Mouse (Mus musculus) hindbrain, postnatal 0 days (tissue): ENCODE measurements at regions not wholly inside any gene's neighbourhood (a gene's known extent, or its start where the extent isn't known, plus 50 kb on each side); places are given as distances from the start of the nearest gene placed in this dataset.

Experiments used
- ATAC-seq: fragments of 200-750 bp; cut with Nextera tagmentation; 2 replicates; pipeline ENCODE4 v1.8.0; 2017; ENCODE audit warnings: mild to moderate bottlenecking, moderate TSS enrichment, moderate library complexity
- DNase-seq: peaks from one replicate; pipeline ENCODE4 v3.0.0-alpha.2; 2015; ENCODE audit warnings: low spot score
- H3K27ac ChIP-seq: fragments of 300-500 bp; sonication (generic); 2 replicates; pipeline ENCODE4 v1.5.1; 2014; ENCODE audit warnings: mild to moderate bottlenecking
- H3K27me3 ChIP-seq: fragments of 300-500 bp; sonication (generic); 2 replicates; pipeline ENCODE4 v1.6.1; 2014; ENCODE audit warnings: low read length, mixed read lengths; ENCODE audit not compliant: insufficient read depth
- H3K36me3 ChIP-seq: fragments of 300-500 bp; sonication (generic); 2 replicates; pipeline ENCODE4 v1.6.1; 2014; ENCODE audit warnings: low read length, mixed read lengths; ENCODE audit not compliant: insufficient read depth
- H3K4me1 ChIP-seq: fragments of 300-500 bp; sonication (generic); 2 replicates; pipeline ENCODE4 v1.6.1; 2014; ENCODE audit warnings: antibody characterized with exemption, low read length, mixed read lengths; ENCODE audit not compliant: insufficient read depth
- H3K4me2 ChIP-seq: fragments of 300-500 bp; sonication (generic); 2 replicates; pipeline ENCODE4 v1.6.1; 2014; ENCODE audit warnings: low read depth, mild to moderate bottlenecking, low read length, moderate library complexity, mixed read lengths
- H3K4me3 ChIP-seq: fragments of 300-500 bp; sonication (generic); 2 replicates; pipeline ENCODE4 v1.5.1; 2014; ENCODE audit warnings: low read length
- H3K9ac ChIP-seq: fragments of 300-500 bp; sonication (generic); replicated peaks from 2 replicates; pipeline ENCODE4 v1.6.1; 2014; ENCODE audit warnings: mild to moderate bottlenecking, low read length, moderate library complexity, mixed read lengths
- H3K9me3 ChIP-seq: fragments of 300-500 bp; sonication (generic); 2 replicates; pipeline ENCODE4 v1.6.1; 2016; ENCODE audit warnings: low read length, mixed read lengths
- CTCF ChIP-seq: IDR thresholded peaks from 2 replicates; pipeline ENCODE4 v1.5.1; 2016; ENCODE audit warnings: antibody characterized with exemption, control low read depth, low read depth
- WGBS: fragments of 180-500 bp; shearing (Covaris S2); extraction: QIAGEN DNeasy Blood & Tissue Kit; methylation state at CpG from one replicate; pipeline ENCODE4 v1.1.7; 2014; 5-methylcytosine and 5-hydroxymethylcytosine counted together

DNA sequence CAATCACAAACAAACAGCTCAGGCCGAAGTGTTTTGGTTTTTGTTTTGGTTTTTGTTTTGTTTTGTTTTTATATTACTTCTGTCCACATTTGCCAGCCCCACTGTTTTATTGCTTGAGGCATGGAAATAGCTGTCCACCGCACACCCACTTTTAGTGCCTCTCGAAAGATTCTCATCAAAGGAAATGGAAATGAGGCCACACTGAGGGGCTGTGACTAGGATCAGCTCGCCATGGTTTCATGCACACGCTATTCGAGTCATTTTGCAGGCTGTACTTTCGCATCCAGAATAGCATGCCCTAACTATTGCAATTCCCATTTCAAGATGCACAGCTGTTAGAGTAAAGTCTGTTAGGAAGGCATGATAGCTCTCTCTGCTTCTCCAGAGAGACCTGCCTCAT is 1543.4 kb upstream of the Tenm3 start:
- no peak overlapping the region for H3K27ac ChIP-seq
- ATAC-seq: no peak
- DNase-seq: peak; percentile 4
- H3K9me3 ChIP-seq: no peaks in the 10 kb centered on the region
- TF ChIP-seq CTCF: no peak
- no peaks in the 10 kb centered on the region for H3K27me3 ChIP-seq
- H3K9ac ChIP-seq: no peak overlapping the region
- no peak overlapping the region for H3K4me3 ChIP-seq
- WGBS: 39% methylated on average over 7 of the region's 7 CpGs
- no peaks in the 10 kb centered on the region for H3K4me1 ChIP-seq
- no peak overlapping the region for H3K4me2 ChIP-seq
- H3K36me3 ChIP-seq: no peaks in the 10 kb centered on the region

DNA sequence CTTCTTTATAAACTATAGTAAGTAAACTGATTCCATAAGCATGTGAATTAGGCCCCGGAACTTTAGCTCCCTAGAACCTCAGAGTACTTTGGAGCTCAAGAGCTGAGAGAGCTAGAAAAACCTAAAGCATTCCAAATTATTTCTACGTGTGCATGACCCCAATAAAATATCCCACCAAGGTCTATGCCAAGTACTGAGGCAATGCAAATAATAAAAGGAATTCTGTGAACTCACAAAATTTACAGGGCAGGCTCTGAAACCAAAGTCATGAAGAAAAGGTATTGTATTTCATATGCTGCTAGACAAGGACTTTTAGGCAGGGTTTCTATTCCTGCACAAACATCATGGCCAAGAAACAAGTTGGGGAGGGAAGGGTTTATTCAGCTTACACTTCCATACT is 1539.9 kb upstream of the Tenm3 start:
- Histone ChIP-seq H3K4me1 (no peaks in the 10 kb centered on the region), H3K4me3 (no peak overlapping the region), H3K36me3 (no peaks in the 10 kb centered on the region), H3K27ac (no peak overlapping the region), H3K4me2 (no peak overlapping the region), H3K27me3 (no peaks in the 10 kb centered on the region), H3K9ac (no peak overlapping the region), H3K9me3 (no peaks in the 10 kb centered on the region)
- TF ChIP-seq CTCF: no peak
- WGBS: 93% methylated on average over 2 of the region's 2 CpGs
- DNase-seq (no peak), ATAC-seq (no peak)

DNA sequence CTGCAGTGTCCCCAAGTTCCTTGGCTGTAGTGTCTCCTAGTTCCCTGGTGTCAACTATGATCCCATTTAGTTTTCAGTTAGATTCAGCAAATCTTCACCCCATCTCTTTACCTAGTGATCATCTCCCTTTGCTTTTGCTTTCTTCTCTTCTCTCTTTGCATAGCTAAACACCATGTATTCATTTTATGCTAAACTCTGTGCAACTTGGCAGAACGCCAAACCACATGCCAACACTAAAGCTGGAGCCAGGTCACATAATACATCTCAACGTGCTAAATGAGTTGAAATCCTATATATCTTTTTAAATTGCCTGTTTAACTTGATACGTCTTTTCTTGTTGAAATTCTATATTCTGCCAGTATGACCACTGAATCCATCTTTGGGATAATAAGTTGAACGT is 1536.0 kb upstream of the Tenm3 start:
- Histone ChIP-seq H3K4me1 (no peaks in the 10 kb centered on the region), H3K4me2 (no peak overlapping the region), H3K9me3 (no peaks in the 10 kb centered on the region), H3K9ac (no peak overlapping the region), H3K27ac (no peak overlapping the region), H3K4me3 (no peak overlapping the region), H3K36me3 (no peaks in the 10 kb centered on the region), H3K27me3 (no peaks in the 10 kb centered on the region)
- peak; percentile 56 for DNase-seq
- no peak for TF ChIP-seq CTCF
- ATAC-seq: no peak
- WGBS: 50% methylated on average over 4 of the region's 4 CpGs

DNA sequence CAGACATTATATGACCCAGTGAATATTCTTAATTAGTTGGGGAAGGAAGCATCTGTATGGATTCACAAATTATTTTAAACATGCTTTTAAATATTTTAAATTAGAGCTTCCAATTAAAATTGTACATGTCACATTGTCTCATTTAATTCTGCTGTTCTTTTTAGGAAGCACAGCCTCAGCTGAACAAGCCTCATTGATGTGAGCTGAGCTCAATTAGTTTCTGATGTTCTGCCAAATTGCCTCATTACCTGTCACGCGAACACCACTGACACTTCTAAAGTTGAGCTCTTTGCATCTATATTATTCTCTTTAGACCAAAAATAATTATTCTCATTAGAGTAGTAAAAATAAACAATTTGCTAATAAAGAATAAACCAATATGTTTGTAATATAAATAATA is 1530.0 kb upstream of the Tenm3 start:
- Histone ChIP-seq H3K9me3 (no peaks in the 10 kb centered on the region), H3K4me3 (no peak overlapping the region), H3K9ac (no peak overlapping the region), H3K27ac (no peak overlapping the region), H3K36me3 (no peaks in the 10 kb centered on the region), H3K27me3 (no peaks in the 10 kb centered on the region), H3K4me1 (no peaks in the 10 kb centered on the region), H3K4me2 (no peak overlapping the region)
- DNase-seq (peak; percentile 45), ATAC-seq (no peak)
- TF ChIP-seq CTCF: no peak
- WGBS: 48% methylated on average over 2 of the region's 2 CpGs

DNA sequence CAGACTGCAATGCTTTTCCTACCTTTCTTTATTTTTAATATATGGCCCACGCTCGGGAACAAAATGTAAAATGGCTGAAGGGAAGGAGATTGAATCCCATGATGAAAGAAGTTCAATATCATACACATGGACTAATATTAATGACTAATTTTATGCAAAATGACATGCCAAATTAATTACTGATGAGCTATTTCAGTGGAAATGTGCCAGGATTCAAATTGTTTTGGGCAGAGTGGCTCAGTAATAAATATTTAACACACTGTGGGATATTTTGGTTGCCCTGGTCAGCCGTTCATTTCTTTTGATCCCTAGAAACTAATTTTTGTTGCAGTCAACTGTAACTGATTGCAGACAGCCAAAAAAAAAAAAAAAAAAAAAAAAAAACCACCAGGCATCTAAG is 1482.7 kb upstream of the Tenm3 start:
- no peak for ATAC-seq
- peak; percentile 53 for DNase-seq
- no peaks in the 10 kb centered on the region for H3K9me3 ChIP-seq
- no peak overlapping the region for H3K4me3 ChIP-seq
- H3K27ac ChIP-seq: no peak overlapping the region
- H3K4me2 ChIP-seq: no peak overlapping the region
- H3K27me3 ChIP-seq: no peaks in the 10 kb centered on the region
- H3K4me1 ChIP-seq: no peaks in the 10 kb centered on the region
- no peak for TF ChIP-seq CTCF
- 56% methylated on average over 3 of the region's 3 CpGs for WGBS
- no peaks in the 10 kb centered on the region for H3K36me3 ChIP-seq
- H3K9ac ChIP-seq: no peak overlapping the region

DNA sequence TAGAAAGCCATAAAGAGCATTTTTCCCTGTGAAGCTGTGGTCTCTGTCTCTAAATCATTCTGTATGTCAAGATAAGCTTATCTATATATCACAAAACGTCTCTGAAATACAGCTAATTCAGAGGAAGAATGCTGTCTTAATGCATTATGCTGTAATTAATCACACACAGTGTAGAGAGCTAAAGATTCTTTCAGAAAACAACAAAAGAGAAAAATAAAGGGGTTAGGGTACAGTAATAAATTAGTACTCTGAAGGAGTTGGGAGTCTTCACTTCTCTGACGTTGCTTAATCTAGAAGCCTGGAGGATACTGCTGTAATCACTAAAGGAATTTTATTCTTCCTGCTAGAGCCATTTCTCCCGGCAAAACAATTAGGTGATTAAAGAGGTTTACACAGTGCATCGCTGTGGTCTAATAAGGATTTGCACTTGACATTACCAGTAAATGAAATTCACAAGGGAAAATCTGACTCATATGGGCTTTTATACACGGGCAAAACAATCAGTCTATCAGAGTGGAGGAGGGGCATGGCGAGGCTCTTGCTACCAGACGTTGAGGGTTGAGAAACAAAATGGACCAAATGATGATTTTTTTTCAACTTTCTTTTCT is 1477.7 kb upstream of the Tenm3 start:
- Histone ChIP-seq H3K9me3 (no peaks in the 10 kb centered on the region), H3K4me1 (no peaks in the 10 kb centered on the region), H3K4me3 (no peak overlapping the region), H3K27me3 (no peaks in the 10 kb centered on the region), H3K4me2 (0 out of 2 replicates have a peak overlapping the region, but pooled peaks have one; percentile 8), H3K9ac (no peak overlapping the region), H3K27ac (no peak overlapping the region), H3K36me3 (no peaks in the 10 kb centered on the region)
- no peak for TF ChIP-seq CTCF
- 23% methylated on average over 7 of the region's 7 CpGs for WGBS
- peak; percentile 10 for DNase-seq
- ATAC-seq: no peak

DNA sequence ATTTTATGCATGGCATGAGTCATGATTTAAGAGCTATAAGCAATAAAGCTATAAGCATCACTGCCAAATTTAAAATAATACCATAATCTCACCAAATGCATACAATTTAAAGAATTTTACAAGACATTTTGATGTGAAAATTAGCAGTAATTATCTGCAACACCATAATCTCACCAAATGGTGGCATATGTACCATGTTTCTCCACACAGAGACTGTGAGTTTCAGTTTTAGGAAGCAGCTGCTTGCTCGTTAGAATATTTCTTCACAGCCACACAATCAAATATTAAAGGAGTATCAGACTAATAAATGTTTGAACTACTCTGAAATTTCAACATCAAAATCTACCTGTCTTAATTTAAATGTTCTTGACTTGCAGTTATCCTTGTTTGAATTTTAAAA is 1472.9 kb upstream of the Tenm3 start:
- no peaks in the 10 kb centered on the region for H3K9me3 ChIP-seq
- TF ChIP-seq CTCF: peak; percentile 63
- no peaks in the 10 kb centered on the region for H3K27me3 ChIP-seq
- no peaks in the 10 kb centered on the region for H3K36me3 ChIP-seq
- H3K4me1 ChIP-seq: no peaks in the 10 kb centered on the region
- H3K4me2 ChIP-seq: no peak overlapping the region
- no peak overlapping the region for H3K27ac ChIP-seq
- no peak overlapping the region for H3K9ac ChIP-seq
- 17% methylated on average over 1 of the region's 1 CpGs for WGBS
- ATAC-seq: no peak
- peak; percentile 67 for DNase-seq
- no peak overlapping the region for H3K4me3 ChIP-seq
